Mouse (Mus musculus) liver, embryonic 14.5 days (tissue): ENCODE results near the gene Actr1b. TPM values are rescaled to one million over a fixed set of nuclear protein-coding genes. Genes with fewer than 3 reads are reported as not detected.
"Not testable (repeated sequence)": the region's sequence is repeated elsewhere in the genome, so short reads cannot be mapped to it uniquely, and the experiment has no call there.

ENCODE experiments used
- ATAC-seq: fragments of 200-750 bp; cut with Nextera tagmentation; 2 replicates; pipeline ENCODE4 v1.8.0; 2017; ENCODE audit warnings: moderate number of reproducible peaks, mild to moderate bottlenecking, moderate library complexity; ENCODE audit not compliant: insufficient read depth
- DNase-seq, 3 experiments: peaks; one replicate each; pipeline ENCODE4 v3.0.0-alpha.2; 2012 to 2013; ENCODE audit warnings: low read depth in 3 of 3, low spot score in 3 of 3
- H3K27ac ChIP-seq: fragments of 300-500 bp; sonication (generic); 2 replicates; pipeline ENCODE4 v1.5.1; 2014; ENCODE audit warnings: moderate library complexity, mild to moderate bottlenecking, control low read depth, inconsistent platforms
- H3K27me3 ChIP-seq: fragments of 300-500 bp; sonication (generic); 2 replicates; pipeline ENCODE4 v1.6.1; 2014; ENCODE audit warnings: mild to moderate bottlenecking, low read length, moderate library complexity; ENCODE audit not compliant: control insufficient read depth, insufficient read depth
- H3K36me3 ChIP-seq: fragments of 300-500 bp; sonication (generic); replicated peaks from 2 replicates; pipeline ENCODE4 v1.6.1; 2014; ENCODE audit warnings: low read depth; ENCODE audit not compliant: control insufficient read depth, insufficient read depth
- H3K4me1 ChIP-seq, 2 experiments: fragments of 200-500 bp in 1 of 2; fragments of 300-500 bp in 1 of 2; sonication (generic) in 1 of 2; replicated peaks; 2 replicates each; pipeline ENCODE4 v1.6.1; 2012 to 2014; ENCODE audit warnings: antibody characterized with exemption in 1 of 2, inconsistent platforms in 1 of 2, low read length in 1 of 2; ENCODE audit not compliant: control insufficient read depth in 2 of 2, insufficient read depth in 2 of 2
- H3K4me2 ChIP-seq: fragments of 300-500 bp; sonication (generic); 2 replicates; pipeline ENCODE4 v1.6.1; 2014; ENCODE audit warnings: low read depth, mild to moderate bottlenecking, control low read depth, moderate library complexity
- H3K4me3 ChIP-seq, 2 experiments: fragments of 200-500 bp in 1 of 2; fragments of 300-500 bp in 1 of 2; sonication (generic) in 1 of 2; 2 replicates each; pipeline ENCODE4 v1.5.1; 2012 to 2014; ENCODE audit warnings: low read depth in 2 of 2, low read length in 2 of 2, mild to moderate bottlenecking in 2 of 2, control low read depth in 1 of 2, inconsistent platforms in 1 of 2, moderate library complexity in 1 of 2; ENCODE audit not compliant: insufficient read depth in 1 of 2
- H3K9ac ChIP-seq: fragments of 300-500 bp; sonication (generic); replicated peaks from 2 replicates; pipeline ENCODE4 v1.6.1; 2014; ENCODE audit warnings: mild to moderate bottlenecking, control low read depth, moderate library complexity
- H3K9me3 ChIP-seq: fragments of 300-500 bp; sonication (generic); 2 replicates; pipeline ENCODE4 v1.6.1; 2016; ENCODE audit warnings: low read length, mixed read lengths; ENCODE audit not compliant: control insufficient read depth
- CTCF ChIP-seq: IDR thresholded peaks from 2 replicates; pipeline ENCODE4 v1.5.1; 2016; ENCODE audit warnings: antibody characterized with exemption, low read depth, control low read depth
- EP300 ChIP-seq: IDR thresholded peaks from 2 replicates; pipeline ENCODE4 v1.6.1; 2016; ENCODE audit warnings: antibody characterized with exemption, low read depth
- WGBS: fragments of 180-500 bp; shearing (Covaris S2); extraction: QIAGEN DNeasy Blood & Tissue Kit; methylation state at CpG from one replicate; pipeline ENCODE4 v1.1.7; 2014; ENCODE audit not compliant: insufficient replicate concordance; 5-methylcytosine and 5-hydroxymethylcytosine counted together
- polyA plus RNA-seq, 2 experiments: library from polyadenylated mRNA; depleted of rRNA in 1 of 2; stranded (reverse) in 1 of 2; unstranded in 1 of 2; fragments of >200 nt; fragmentation: Nextera tagmentation in 1 of 2; extraction: Ambion mirVana in 1 of 2; gene quantifications; 2 replicates each; pipeline versions ENCODE4 v1.2.1 to v1.2.3; 2012 to 2014

Actr1b gene
- polyA plus RNA-seq, 2 experiments: 21.4 to 27.5 TPM

DNA sequence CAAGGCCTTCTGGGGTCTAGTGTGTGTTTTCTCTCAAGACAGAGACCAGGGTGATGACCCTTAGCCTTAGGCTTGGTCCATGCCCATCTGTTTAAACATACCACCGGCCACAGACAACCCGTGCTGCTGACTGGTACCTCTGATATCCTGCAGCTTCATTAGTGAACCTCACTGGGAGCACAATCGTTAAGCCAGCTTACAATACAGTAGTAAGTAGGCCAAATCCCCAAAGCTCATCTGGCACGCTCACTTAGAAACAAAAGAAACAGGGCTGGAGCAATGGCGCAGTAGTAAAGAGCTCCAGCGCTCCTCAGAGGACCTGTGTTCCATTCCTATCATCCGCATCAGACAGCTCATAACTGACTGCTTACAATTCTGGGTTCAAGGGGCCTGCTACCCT, 33.3 kb downstream of the Actr1b start:
- Histone ChIP-seq H3K36me3 (no peaks in the 10 kb centered on the region), H3K27ac (no peak overlapping the region), H3K4me3 (no peak overlapping the region), H3K9me3 (no peaks in the 10 kb centered on the region), H3K27me3 (no peaks in the 10 kb centered on the region), H3K4me1 (no peaks in the 10 kb centered on the region), H3K4me2 (no peak overlapping the region), H3K9ac (no peak overlapping the region)
- DNase-seq (no peak), ATAC-seq (no peak)
- TF ChIP-seq CTCF: no peak
- no peak for TF ChIP-seq EP300
- 72% methylated on average over 7 of the region's 7 CpGs for WGBS

DNA sequence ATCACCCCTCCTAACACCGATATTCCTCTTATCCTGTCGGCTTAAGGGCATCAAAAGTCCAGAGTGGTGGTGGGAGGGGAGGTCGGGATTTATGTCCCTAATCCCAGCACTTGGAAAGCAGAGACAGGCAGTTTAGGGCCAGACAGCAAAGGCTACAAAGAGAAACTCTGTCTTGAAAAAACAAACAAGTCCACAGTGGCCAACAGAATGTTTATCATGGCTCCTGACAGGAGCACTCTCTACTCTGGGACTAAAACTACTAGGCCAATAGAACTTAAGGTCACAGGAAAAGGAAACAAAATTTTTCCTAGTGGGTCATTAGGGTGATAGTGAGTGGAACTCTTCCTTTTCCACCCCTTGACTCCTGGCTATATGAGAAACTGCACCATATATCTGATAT, 39.3 kb downstream of the Actr1b start:
- Histone ChIP-seq H3K4me2 (no peak overlapping the region), H3K27me3 (no peaks in the 10 kb centered on the region), H3K4me1 (peaks cover 10 to 14% of the 10 kb centered on the region in 2 experiments), H3K9me3 (no peaks in the 10 kb centered on the region), H3K4me3 (no peak overlapping the region), H3K27ac (no peak overlapping the region), H3K9ac (no peak overlapping the region), H3K36me3 (no peaks in the 10 kb centered on the region)
- no peak for DNase-seq
- WGBS: 25% methylated on average over 3 of the region's 3 CpGs
- no peak for ATAC-seq
- TF ChIP-seq EP300 (no peak), CTCF (no peak)

DNA sequence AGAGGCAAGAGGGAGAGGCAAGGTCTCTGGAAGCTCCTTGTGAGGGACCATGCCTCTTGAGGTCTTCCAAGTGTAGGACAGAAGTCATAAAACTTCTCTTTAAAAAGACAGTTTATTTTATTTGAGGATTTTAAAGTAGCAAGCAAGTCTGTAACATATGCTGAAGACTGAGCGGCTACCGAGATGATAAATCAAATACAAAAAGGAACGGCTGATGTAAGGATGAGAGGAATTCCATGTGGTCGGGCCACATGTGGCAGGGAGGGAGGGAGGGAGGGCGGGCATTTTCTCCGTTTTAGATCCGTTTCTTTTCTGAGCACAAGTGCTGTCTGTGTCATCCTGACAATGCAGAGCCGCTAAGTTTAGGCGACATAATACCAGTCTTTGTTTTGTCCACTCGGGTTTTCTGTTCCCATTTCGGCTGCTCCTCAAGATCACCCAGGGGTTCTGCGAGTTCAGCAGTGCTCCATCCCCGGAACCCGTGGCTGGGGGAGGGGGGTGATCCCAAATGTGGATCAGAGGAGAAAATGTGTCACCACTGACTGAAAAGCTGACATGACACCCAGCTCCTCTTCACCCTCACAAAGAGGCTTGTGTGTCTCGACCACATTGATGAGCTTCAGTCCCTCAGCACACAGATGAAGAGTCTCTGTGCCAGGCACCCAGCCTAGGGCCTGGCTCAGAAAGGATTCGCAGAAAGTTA, 41.4 kb downstream of the Actr1b start:
- H3K4me2 ChIP-seq: no peak overlapping the region
- no peak for DNase-seq
- WGBS: 70% methylated on average over 16 of the region's 16 CpGs
- peaks cover 13 to 19% of the 10 kb centered on the region in 2 experiments for H3K4me1 ChIP-seq
- no peaks in the 10 kb centered on the region for H3K27me3 ChIP-seq
- no peak overlapping the region for H3K27ac ChIP-seq
- TF ChIP-seq EP300 (no peak), CTCF (no peak)
- no peaks in the 10 kb centered on the region for H3K36me3 ChIP-seq
- no peaks in the 10 kb centered on the region for H3K9me3 ChIP-seq
- no peak for ATAC-seq
- H3K4me3 ChIP-seq: no peak overlapping the region
- H3K9ac ChIP-seq: no peak overlapping the region

DNA sequence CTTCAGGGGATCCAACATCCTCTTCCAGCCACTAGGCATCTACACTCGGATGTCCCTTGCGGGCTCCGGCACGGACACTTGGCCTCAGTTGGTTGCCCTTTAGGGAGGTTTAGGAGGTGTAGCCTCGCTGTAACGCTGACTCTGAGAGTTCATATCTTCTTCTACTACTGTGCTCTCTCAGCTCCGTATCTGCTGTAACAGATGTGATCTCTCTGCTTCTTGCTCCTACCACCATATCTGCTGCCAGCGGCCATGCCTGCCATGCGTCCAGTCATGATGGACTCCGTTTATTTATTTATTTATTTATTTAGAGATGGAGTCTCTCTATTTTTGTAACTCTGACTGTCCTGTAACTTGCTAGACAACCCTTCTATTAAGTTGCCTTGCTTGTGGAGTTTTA, 43.0 kb downstream of the Actr1b start:
- Histone ChIP-seq H3K4me1 (peaks cover 13 to 19% of the 10 kb centered on the region in 2 experiments), H3K4me2 (peak overlapping the region; percentile 1), H3K27me3 (no peaks in the 10 kb centered on the region), H3K4me3 (no peak overlapping the region), H3K27ac (no peak overlapping the region), H3K36me3 (no peaks in the 10 kb centered on the region), H3K9me3 (no peaks in the 10 kb centered on the region), H3K9ac (no peak overlapping the region)
- WGBS: 46% methylated on average over 10 of the region's 10 CpGs
- peak; percentile 32 to 41 (median 33) for DNase-seq
- ATAC-seq: peak; percentile 76
- TF ChIP-seq CTCF (no peak), EP300 (peak; percentile 60)

DNA sequence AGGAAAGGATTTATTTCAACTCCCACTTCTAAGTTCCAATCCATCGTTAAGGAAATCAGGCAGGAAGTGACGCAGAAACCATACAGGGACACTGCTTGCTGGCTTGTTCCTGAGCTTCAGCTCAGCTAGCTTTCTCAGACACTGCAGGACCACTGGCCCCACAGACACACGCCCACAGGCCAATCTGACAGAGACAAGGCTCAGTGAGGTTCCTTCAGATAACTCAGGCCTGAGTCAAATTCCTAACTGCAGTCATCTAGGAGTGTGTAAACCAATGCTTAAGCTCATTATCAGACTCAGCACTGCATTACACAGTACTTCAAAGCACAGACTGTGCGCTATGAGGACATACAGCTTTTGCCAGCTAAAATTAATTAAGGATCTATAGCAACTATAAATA, 44.0 kb downstream of the Actr1b start:
- DNase-seq (peak; percentile 44 to 52 (median 47)), ATAC-seq (peak; percentile 86)

DNA sequence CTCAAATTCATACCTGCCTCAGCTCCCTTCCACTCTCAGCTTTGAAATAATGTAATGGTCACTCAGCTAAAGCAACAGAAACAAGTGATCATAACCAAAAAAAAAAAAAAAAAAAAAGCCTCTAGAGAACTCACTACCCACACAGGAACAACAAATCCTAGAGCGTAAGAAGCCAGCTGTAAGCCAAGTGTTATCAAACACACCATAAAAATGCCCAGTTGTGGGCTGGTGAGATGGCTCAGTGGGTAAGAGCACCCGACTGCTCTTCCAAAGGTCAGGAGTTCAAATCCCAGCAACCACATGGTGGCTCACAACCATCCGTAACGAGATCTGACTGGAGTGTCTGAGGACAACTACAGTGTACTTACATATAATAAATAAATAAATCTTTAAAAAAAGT, 46.2 kb downstream of the Actr1b start:
- not testable (repeated sequence) for H3K27me3 ChIP-seq, H3K4me2 ChIP-seq, H3K27ac ChIP-seq, ATAC-seq, H3K9me3 ChIP-seq, H3K9ac ChIP-seq, H3K36me3 ChIP-seq, DNase-seq, H3K4me3 ChIP-seq
- H3K4me1 ChIP-seq: peaks cover 16 to 30% of the 10 kb centered on the region in 2 experiments
- WGBS: 54% methylated on average over 3 of the region's 4 CpGs

More for the DNA sequence above, 44.0 kb downstream of the Actr1b start:
- H3K27ac ChIP-seq: no peak overlapping the region
- H3K4me3 ChIP-seq: no peak overlapping the region
- H3K36me3 ChIP-seq: no peaks in the 10 kb centered on the region
- no peaks in the 10 kb centered on the region for H3K27me3 ChIP-seq
- no peaks in the 10 kb centered on the region for H3K9me3 ChIP-seq
- peak overlapping the region; percentile 0; the same call in 1 of the 2 replicates for H3K4me2 ChIP-seq
- H3K4me1 ChIP-seq: peaks cover 13 to 22% of the 10 kb centered on the region in 2 experiments
- TF ChIP-seq EP300 (peak; percentile 65), CTCF (no peak)
- H3K9ac ChIP-seq: no peak overlapping the region
- WGBS: 14% methylated on average over 4 of the region's 4 CpGs
